Mouse (Mus musculus) yolk sac, embryonic 10.5 days (tissue): ENCODE data around the gene Zbtb8b.
"Not testable (repeated sequence)": the region's sequence is repeated elsewhere in the genome, so short reads cannot be mapped to it uniquely, and the experiment has no call there.

Experiments used
- DNase-seq: peaks from one replicate; pipeline ENCODE4 v3.0.0-alpha.2; 2017; ENCODE audit warnings: low spot score

The Zbtb8b gene

GRCm38 (mm10) chr4:129416478-129416877 is 24.2 kb downstream of the Zbtb8b start:
- DNase-seq = no peak

GRCm38 (mm10) chr4:129415892-129416291 is 24.8 kb downstream of the Zbtb8b start:
- DNase-seq = no peak

GRCm38 (mm10) chr4:129410991-129411390 is 29.7 kb downstream of the Zbtb8b start:
- no peak for DNase-seq

- not testable (repeated sequence) for DNase-seq
Measured at GRCm38 (mm10) chr4:129410532-129410931, 30.1 kb downstream of the Zbtb8b start.

- peak; percentile 75 for DNase-seq
Measured at GRCm38 (mm10) chr4:129406447-129406846, 34.2 kb downstream of the Zbtb8b start.

- DNase-seq = no peak
Measured at GRCm38 (mm10) chr4:129399813-129400212, 40.8 kb downstream of the Zbtb8b start.

GRCm38 (mm10) chr4:129396960-129397359 is 43.7 kb downstream of the Zbtb8b start:
- DNase-seq = no peak

GRCm38 (mm10) chr4:129394089-129394870 is 46.4 kb downstream of the Zbtb8b start:
- DNase-seq = no peak

GRCm38 (mm10) chr4:129390936-129391557 is 49.6 kb downstream of the Zbtb8b start:
- DNase-seq = no peak

- no peak for DNase-seq
Measured at GRCm38 (mm10) chr4:129390216-129390743, 50.4 kb downstream of the Zbtb8b start.

GRCm38 (mm10) chr4:129388404-129388803 is 52.2 kb downstream of the Zbtb8b start:
- no peak for DNase-seq

- DNase-seq = no peak
Measured at GRCm38 (mm10) chr4:129386989-129387388, 53.7 kb downstream of the Zbtb8b start.

GRCm38 (mm10) chr4:129386269-129386946 is 54.2 kb downstream of the Zbtb8b start:
- DNase-seq = no peak

GRCm38 (mm10) chr4:129385685-129386084 is 55.0 kb downstream of the Zbtb8b start:
- no peak for DNase-seq

- DNase-seq = peak; percentile 75
Measured at GRCm38 (mm10) chr4:129384440-129384839, 56.2 kb downstream of the Zbtb8b start.

- no peak for DNase-seq
Measured at GRCm38 (mm10) chr4:129383586-129383985, 57.1 kb downstream of the Zbtb8b start.

GRCm38 (mm10) chr4:129382488-129382887 is 58.2 kb downstream of the Zbtb8b start:
- no peak for DNase-seq

- DNase-seq = no peak
Measured at GRCm38 (mm10) chr4:129382029-129382428, 58.6 kb downstream of the Zbtb8b start.

- no peak for DNase-seq
Measured at GRCm38 (mm10) chr4:129381148-129381547, 59.5 kb downstream of the Zbtb8b start.

- no peak for DNase-seq
Measured at GRCm38 (mm10) chr4:129379805-129380204, 60.8 kb downstream of the Zbtb8b start.

GRCm38 (mm10) chr4:129377601-129378390 is 62.9 kb downstream of the Zbtb8b start, which contains the start of gene Zbtb8a:
Zbtb8a (minus strand) TSS chr4:129378116.
- peak; percentile 68 for DNase-seq
